Mouse (Mus musculus): ENCODE measurements at regions not wholly inside any gene's neighbourhood (a gene's known extent, or its start where the extent isn't known, plus 50 kb on each side); places are given as distances from the start of the nearest gene placed in this dataset.

- Histone ChIP-seq H3K27me3 (ENCODE audit: control insufficient read depth, insufficient read depth, low read length) (no peaks in the 10 kb centered on the region), H3K9me3 (ENCODE audit: control insufficient read depth, low read length) (no peaks in the 10 kb centered on the region), H3K9ac (replicated peaks; ENCODE audit: low read depth, low read length) (no peak overlapping the region), H3K27ac (ENCODE audit: low read depth, low read length) (no peak overlapping the region), H3K4me3 (ENCODE audit: low read depth, low read length) (no peak overlapping the region), H3K4me2 (ENCODE audit: low read depth, low read length) (no peak overlapping the region), H3K36me3 (ENCODE audit: control insufficient read depth, insufficient read depth, low read length) (no peaks in the 10 kb centered on the region), H3K4me1 (ENCODE audit: control insufficient read depth, insufficient read depth, low read length) (no peaks in the 10 kb centered on the region)
- no peak for ATAC-seq (ENCODE audit: low read depth)
- WGBS, result 94% methylated on average over 7 of the region's 7 CpGs
Measured at GRCm38 (mm10) chr1:76427439-76427838, 881.4 kb downstream of the Slc4a3 start.

- Histone ChIP-seq H3K27ac (ENCODE audit: low read depth, low read length) (no peak overlapping the region), H3K4me3 (ENCODE audit: low read depth, low read length) (no peak overlapping the region), H3K36me3 (ENCODE audit: control insufficient read depth, insufficient read depth, low read length) (no peaks in the 10 kb centered on the region), H3K4me1 (ENCODE audit: control insufficient read depth, insufficient read depth, low read length) (0 out of 2 replicates have a peak, but pooled peaks cover 2% of the 10 kb centered on the region), H3K4me2 (ENCODE audit: low read depth, low read length) (no peak overlapping the region), H3K27me3 (ENCODE audit: control insufficient read depth, insufficient read depth, low read length) (no peaks in the 10 kb centered on the region), H3K9ac (replicated peaks; ENCODE audit: low read depth, low read length) (no peak overlapping the region), H3K9me3 (ENCODE audit: control insufficient read depth, low read length) (no peaks in the 10 kb centered on the region)
- WGBS, result 71% methylated on average over 6 of the region's 6 CpGs
- ATAC-seq (ENCODE audit: low read depth), result no peak
Measured at GRCm38 (mm10) chr1:76430041-76430610, 884.1 kb downstream of the Slc4a3 start.

DNA sequence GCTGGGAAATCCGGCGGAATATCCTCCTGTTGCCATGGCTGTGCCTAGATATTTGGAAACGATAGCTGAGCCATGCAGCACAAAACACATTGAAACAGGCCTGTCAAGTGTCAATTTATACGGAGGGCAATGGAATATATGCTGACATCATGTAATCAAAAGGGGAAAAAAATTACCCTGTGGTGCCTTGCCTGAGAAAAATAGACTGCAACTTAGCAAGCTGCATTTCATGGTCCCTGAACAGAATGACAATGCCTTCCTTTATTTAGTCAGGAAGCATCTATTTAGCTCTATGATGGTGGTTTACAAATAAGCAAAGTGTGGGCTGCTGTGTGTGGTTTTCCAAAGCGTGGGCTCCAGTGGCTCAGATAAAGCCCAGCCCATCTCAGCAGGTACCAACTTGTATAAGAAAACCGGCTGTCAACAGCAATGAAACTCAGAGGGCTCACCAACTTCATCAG is 887.4 kb downstream of the Slc4a3 start:
- Histone ChIP-seq H3K9me3 (ENCODE audit: control insufficient read depth, low read length) (no peaks in the 10 kb centered on the region), H3K9ac (replicated peaks; ENCODE audit: low read depth, low read length) (no peak overlapping the region), H3K4me3 (ENCODE audit: low read depth, low read length) (no peak overlapping the region), H3K4me1 (ENCODE audit: control insufficient read depth, insufficient read depth, low read length) (0 out of 2 replicates have a peak, but pooled peaks cover 2% of the 10 kb centered on the region), H3K27ac (ENCODE audit: low read depth, low read length) (no peak overlapping the region), H3K27me3 (ENCODE audit: control insufficient read depth, insufficient read depth, low read length) (no peaks in the 10 kb centered on the region), H3K36me3 (ENCODE audit: control insufficient read depth, insufficient read depth, low read length) (no peaks in the 10 kb centered on the region), H3K4me2 (ENCODE audit: low read depth, low read length) (no peak overlapping the region)
- ATAC-seq (ENCODE audit: low read depth), result no peak
- WGBS, result 25% methylated on average over 6 of the region's 6 CpGs

GRCm38 (mm10) chr1:76450539-76451214 is 904.6 kb downstream of the Slc4a3 start:
- Histone ChIP-seq H3K4me2 (ENCODE audit: low read depth, low read length) (no peak overlapping the region), H3K9ac (replicated peaks; ENCODE audit: low read depth, low read length) (no peak overlapping the region), H3K36me3 (ENCODE audit: control insufficient read depth, insufficient read depth, low read length) (no peaks in the 10 kb centered on the region), H3K27ac (ENCODE audit: low read depth, low read length) (no peak overlapping the region), H3K4me1 (ENCODE audit: control insufficient read depth, insufficient read depth, low read length) (peaks cover 11% of the 10 kb centered on the region; the same call in 1 of the 2 replicates), H3K9me3 (ENCODE audit: control insufficient read depth, low read length) (no peaks in the 10 kb centered on the region), H3K27me3 (ENCODE audit: control insufficient read depth, insufficient read depth, low read length) (no peaks in the 10 kb centered on the region), H3K4me3 (ENCODE audit: low read depth, low read length) (no peak overlapping the region)
- WGBS, result 73% methylated on average over 10 of the region's 10 CpGs
- no peak for ATAC-seq (ENCODE audit: low read depth)

DNA sequence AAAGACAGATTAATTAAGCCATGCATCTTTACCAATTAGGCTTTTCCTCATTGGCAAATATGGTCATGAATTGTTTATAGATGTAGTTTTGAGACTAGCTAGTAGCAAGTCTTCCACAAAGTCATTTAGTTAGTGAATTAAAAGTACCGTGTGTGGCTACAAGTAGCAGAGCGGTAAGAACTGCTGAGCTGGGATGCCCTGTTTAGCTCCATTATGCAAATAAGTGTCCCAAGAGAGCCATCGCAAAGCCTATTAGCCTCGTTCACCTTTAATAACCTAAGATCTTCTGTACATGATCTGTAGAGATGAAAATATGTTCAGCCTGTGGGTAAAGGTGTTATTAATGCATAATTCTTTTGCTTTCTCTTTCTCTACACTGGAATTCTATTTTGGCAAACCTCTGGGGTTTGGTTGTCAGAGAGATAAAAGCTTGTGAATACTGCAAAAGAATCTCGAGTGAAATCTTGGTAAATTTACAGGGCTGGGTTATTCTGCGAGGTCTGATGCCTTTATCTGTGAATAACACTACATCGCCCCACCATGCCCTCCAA is 907.2 kb downstream of the Slc4a3 start:
- H3K27me3 ChIP-seq (ENCODE audit: control insufficient read depth, insufficient read depth, low read length), result no peaks in the 10 kb centered on the region
- H3K4me1 ChIP-seq (ENCODE audit: control insufficient read depth, insufficient read depth, low read length), result peaks cover 11% of the 10 kb centered on the region; the same call in 1 of the 2 replicates
- no peak overlapping the region for H3K4me2 ChIP-seq (ENCODE audit: low read depth, low read length)
- H3K36me3 ChIP-seq (ENCODE audit: control insufficient read depth, insufficient read depth, low read length), result no peaks in the 10 kb centered on the region
- H3K9me3 ChIP-seq (ENCODE audit: control insufficient read depth, low read length), result no peaks in the 10 kb centered on the region
- H3K9ac ChIP-seq (replicated peaks; ENCODE audit: low read depth, low read length), result no peak overlapping the region
- H3K27ac ChIP-seq (ENCODE audit: low read depth, low read length), result no peak overlapping the region
- ATAC-seq (ENCODE audit: low read depth), result no peak
- WGBS, result 55% methylated on average over 7 of the region's 7 CpGs
- H3K4me3 ChIP-seq (ENCODE audit: low read depth, low read length), result no peak overlapping the region

- H3K4me3 ChIP-seq (ENCODE audit: low read depth, low read length), result no peak overlapping the region
- no peak overlapping the region for H3K4me2 ChIP-seq (ENCODE audit: low read depth, low read length)
- H3K36me3 ChIP-seq (ENCODE audit: control insufficient read depth, insufficient read depth, low read length), result no peaks in the 10 kb centered on the region
- H3K9ac ChIP-seq (replicated peaks; ENCODE audit: low read depth, low read length), result no peak overlapping the region
- H3K27ac ChIP-seq (ENCODE audit: low read depth, low read length), result no peak overlapping the region
- no peaks in the 10 kb centered on the region for H3K9me3 ChIP-seq (ENCODE audit: control insufficient read depth, low read length)
- H3K4me1 ChIP-seq (ENCODE audit: control insufficient read depth, insufficient read depth, low read length), result no peaks in the 10 kb centered on the region
- ATAC-seq (ENCODE audit: low read depth), result no peak
- 92% methylated on average over 2 of the region's 2 CpGs for WGBS
- no peaks in the 10 kb centered on the region for H3K27me3 ChIP-seq (ENCODE audit: control insufficient read depth, insufficient read depth, low read length)
Measured at GRCm38 (mm10) chr1:76466562-76466961, 920.5 kb downstream of the Slc4a3 start.

DNA sequence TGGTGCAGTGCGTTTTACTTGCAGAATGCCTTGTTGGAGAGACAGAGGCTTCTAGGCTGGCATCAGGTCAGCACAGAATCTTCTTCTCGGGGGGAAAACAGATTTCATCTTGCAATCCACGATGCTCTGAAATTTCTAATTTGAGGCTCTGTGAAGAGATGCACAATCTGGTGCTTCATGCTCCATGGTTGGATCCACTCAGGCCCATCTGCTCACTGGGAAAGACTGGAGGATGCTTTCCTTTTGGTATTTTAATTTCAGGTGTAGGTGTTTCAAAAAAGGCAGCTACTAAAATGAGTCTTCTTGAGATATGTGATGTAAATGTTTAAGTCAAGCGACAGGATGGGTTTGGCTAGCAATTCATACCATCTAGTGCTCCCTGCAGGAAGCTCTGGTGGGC is 938.1 kb downstream of the Slc4a3 start:
- no peak for ATAC-seq (ENCODE audit: low read depth)
- no peak overlapping the region for H3K4me2 ChIP-seq (ENCODE audit: low read depth, low read length)
- H3K9me3 ChIP-seq (ENCODE audit: control insufficient read depth, low read length), result no peaks in the 10 kb centered on the region
- no peaks in the 10 kb centered on the region for H3K27me3 ChIP-seq (ENCODE audit: control insufficient read depth, insufficient read depth, low read length)
- no peak overlapping the region for H3K4me3 ChIP-seq (ENCODE audit: low read depth, low read length)
- 92% methylated on average over 4 of the region's 4 CpGs for WGBS
- H3K27ac ChIP-seq (ENCODE audit: low read depth, low read length), result no peak overlapping the region
- H3K9ac ChIP-seq (replicated peaks; ENCODE audit: low read depth, low read length), result no peak overlapping the region
- H3K36me3 ChIP-seq (ENCODE audit: control insufficient read depth, insufficient read depth, low read length), result no peaks in the 10 kb centered on the region
- no peaks in the 10 kb centered on the region for H3K4me1 ChIP-seq (ENCODE audit: control insufficient read depth, insufficient read depth, low read length)

DNA sequence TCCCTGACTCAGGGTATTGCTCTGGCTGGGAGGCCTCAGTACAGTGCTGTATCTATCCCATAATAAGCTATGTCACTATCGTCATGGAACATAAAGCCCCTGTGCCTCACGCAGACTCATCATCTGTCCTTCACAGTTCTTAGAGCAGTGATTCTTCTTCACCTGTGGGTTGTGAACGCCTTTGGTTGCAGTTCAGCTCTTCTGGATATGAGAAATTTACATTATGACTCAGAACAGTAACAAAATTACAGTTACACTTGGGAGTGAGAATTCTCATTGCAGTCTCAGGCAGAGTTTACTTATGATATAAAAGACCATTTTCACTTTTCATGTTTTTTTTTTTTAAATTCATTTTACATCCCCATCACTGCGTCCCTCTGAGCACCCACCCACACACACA is 941.4 kb downstream of the Slc4a3 start:
- Histone ChIP-seq H3K9ac (replicated peaks; ENCODE audit: low read depth, low read length) (no peak overlapping the region), H3K4me2 (ENCODE audit: low read depth, low read length) (no peak overlapping the region), H3K27ac (ENCODE audit: low read depth, low read length) (no peak overlapping the region), H3K9me3 (ENCODE audit: control insufficient read depth, low read length) (no peaks in the 10 kb centered on the region), H3K36me3 (ENCODE audit: control insufficient read depth, insufficient read depth, low read length) (no peaks in the 10 kb centered on the region), H3K4me1 (ENCODE audit: control insufficient read depth, insufficient read depth, low read length) (peaks cover 12% of the 10 kb centered on the region; the same call in 1 of the 2 replicates), H3K27me3 (ENCODE audit: control insufficient read depth, insufficient read depth, low read length) (no peaks in the 10 kb centered on the region), H3K4me3 (ENCODE audit: low read depth, low read length) (no peak overlapping the region)
- ATAC-seq (ENCODE audit: low read depth), result no peak
- WGBS, result 81% methylated on average over 4 of the region's 4 CpGs
